Mouse (Mus musculus) ES-E14 (cell line): ENCODE data around the gene Susd5.

Source experiments
- CHD2 ChIP-seq: IDR thresholded peaks from 2 replicates; pipeline ENCODE4 v1.6.1; 2014; ENCODE audit warnings: mild to moderate bottlenecking, low read depth, low read length, inconsistent platforms
- MAFK ChIP-seq: IDR thresholded peaks from 2 replicates; pipeline ENCODE4 v1.6.1; 2014; ENCODE audit warnings: mild to moderate bottlenecking, low read depth, low read length, inconsistent platforms; ENCODE audit not compliant: insufficient read depth
- ZC3H11A ChIP-seq: IDR thresholded peaks from 2 replicates; pipeline ENCODE4 v1.6.1; 2012; ENCODE audit warnings: low read depth, mild to moderate bottlenecking, inconsistent platforms, low read length, borderline replicate concordance
- ZNF384 ChIP-seq: IDR thresholded peaks from 2 replicates; pipeline ENCODE4 v1.6.1; 2012; ENCODE audit warnings: low read depth, low read length, inconsistent platforms

- no peak for TF ChIP-seq CHD2
- no peak for TF ChIP-seq MAFK
- no peak for TF ChIP-seq ZC3H11A
- TF ChIP-seq ZNF384 = no peak
Measured at GRCm38 (mm10) chr9:114112226-114112625, 55.3 kb downstream of the Susd5 start.
